ENCODE assay signal across 8 mouse cellular contexts in genomic region chr4:133277104-133278026, GRCm38 (mm10). TPM values are rescaled to one million over a fixed set of nuclear protein-coding genes. Genes with fewer than 3 reads are reported as not detected.
A peak's percentile ranks its signal among the peaks of the same experiment; 100 is the strongest.
DNase-seq lines count a peak whose midpoint lies in the region; ATAC-seq and TF ChIP-seq lines count a peak whose summit lies in the region.

TSS of gene Tmem222 (minus strand) at chr4:133277792.

- peak within 1 kb of the TSS; percentile 81 for H3K9ac ChIP-seq in forebrain, postnatal 0 days
- H3K9ac ChIP-seq in lung, embryonic 15.5 days: peak within 1 kb of the TSS; percentile 67

- H3K27ac ChIP-seq in forebrain, postnatal 0 days (ENCODE audit: low read depth, low read length): peak within 1 kb of the TSS; percentile 90
- peak within 1 kb of the TSS; percentile 82 for H3K27ac ChIP-seq in lung, embryonic 15.5 days

- peaks cover 51% of the 10 kb centered on the region for H3K4me1 ChIP-seq in G1E (ENCODE audit: insufficient read depth, low read depth, low read length)
- peaks cover 17% of the 10 kb centered on the region for H3K4me1 ChIP-seq in forebrain, postnatal 0 days (ENCODE audit: insufficient read depth)
- peaks cover 19% of the 10 kb centered on the region for H3K4me1 ChIP-seq in lung, embryonic 15.5 days

- peak; percentile 72 for ATAC-seq in G1E (ENCODE audit: extremely low read depth, insufficient number of reproducible peaks, low FRiP score, poor library complexity, severe bottlenecking)
- ATAC-seq in forebrain, postnatal 0 days: peak; percentile 95
- ATAC-seq in lung, embryonic 15.5 days (ENCODE audit: borderline replicate concordance, extremely low read depth, low FRiP score, low TSS enrichment): peak; percentile 92

- no peaks in the 10 kb centered on the region for H3K27me3 ChIP-seq in G1E (ENCODE audit: insufficient read depth, low read length)
- H3K27me3 ChIP-seq in forebrain, postnatal 0 days (ENCODE audit: insufficient read depth, low read length): no peaks in the 10 kb centered on the region
- H3K27me3 ChIP-seq in lung, embryonic 15.5 days: no peaks in the 10 kb centered on the region

- H3K4me3 ChIP-seq in G1E (ENCODE audit: low read depth, low read length): peak within 1 kb of the TSS; percentile 89
- peak within 1 kb of the TSS; percentile 72 for H3K4me3 ChIP-seq in forebrain, postnatal 0 days (ENCODE audit: low read depth, low read length)
- peak within 1 kb of the TSS; percentile 59 for H3K4me3 ChIP-seq in lung, embryonic 15.5 days

- H3K9me3 ChIP-seq in G1E (replicated peaks): no peaks in the 10 kb centered on the region
- no peaks in the 10 kb centered on the region for H3K9me3 ChIP-seq in forebrain, postnatal 0 days (ENCODE audit: low read length)
- H3K9me3 ChIP-seq in lung, embryonic 15.5 days: no peaks in the 10 kb centered on the region

- WGBS in forebrain, postnatal 0 days: under 1% methylated on average over 73 of the region's 73 CpGs
- under 1% methylated on average over 73 of the region's 73 CpGs for WGBS in lung, embryonic 15.5 days

- H3K36me3 ChIP-seq in G1E (replicated peaks): peaks cover 36% of the 10 kb centered on the region
- peaks cover 5% of the 10 kb centered on the region; the same call in 1 of the 2 replicates for H3K36me3 ChIP-seq in forebrain, postnatal 0 days (ENCODE audit: insufficient read depth)
- H3K36me3 ChIP-seq in lung, embryonic 15.5 days: no peaks in the 10 kb centered on the region

- peak within 1 kb of the TSS; percentile 50 for H3K4me2 ChIP-seq in forebrain, postnatal 0 days (ENCODE audit: low read depth)
- H3K4me2 ChIP-seq in lung, embryonic 15.5 days: peak within 1 kb of the TSS; percentile 55

- DNase-seq in G1E (ENCODE audit: low spot score): peak; percentile 73
- DNase-seq in cerebellum, adult 18-20 months: peak; percentile 93 to 96
- DNase-seq in forebrain, postnatal 0 days: peak; percentile 97
- DNase-seq in heart, postnatal 4 days: peak; percentile 97
- peak; percentile 94 to 97 for DNase-seq in layer of hippocampus, adult 8-10 months (ENCODE audit: low spot score in 2 of 2)
- DNase-seq in ovary, adult 18-20 months (ENCODE audit: low spot score): peak; percentile 91
- peak; percentile 92 for DNase-seq in thymus, postnatal 0 days (ENCODE audit: low spot score)

- no peak for TF ChIP-seq CTCF in G1E (IDR thresholded peaks at IDR 0.05; ENCODE audit: low read depth, low read length)
- no peak for TF ChIP-seq CTCF in forebrain, postnatal 0 days (IDR thresholded peaks at IDR 0.05; ENCODE audit: low read depth)

RNA-seq across cellular contexts. Expression of gene Tmem222, which starts in this region (rescaled TPM):
- 33.5 and 34.3 TPM in 2 replicates for total RNA-seq in G1E (2014; fragmentation: Nextera tagmentation)
- 25.2 and 30.3 TPM in 2 replicates for total RNA-seq in G1E (2017)
- polyA plus RNA-seq in G1E (2012): 30.3 and 30.8 TPM in 2 replicates
- 108 and 125 TPM in 2 replicates for total RNA-seq in forebrain, postnatal 0 days (2014; rRNA removed)
- 146 and 157 TPM in 2 replicates for polyA plus RNA-seq in forebrain, postnatal 0 days (2015; fragmentation: Nextera tagmentation; extraction: Ambion mirVana)
- total RNA-seq in heart, postnatal 4 days (2021): 10 to 100 TPM; 35.1 to 35.6 TPM
- 10 to 100 TPM; 80.1 to 92.0 (median 85.6) TPM for total RNA-seq in layer of hippocampus, adult 8-10 months (2022)
- polyA plus RNA-seq in lung, embryonic 15.5 days (2015; fragmentation: Nextera tagmentation; extraction: Ambion mirVana): 79.8 and 81.9 TPM in 2 replicates
- polyA plus RNA-seq in thymus, postnatal 0 days (2015; fragmentation: Nextera tagmentation; extraction: Ambion mirVana): 93.2 and 94.0 TPM in 2 replicates

Comparison
In these comparisons a context has a peak if more than half of its experiments do, and no peak if none do; other contexts are left out.
1. Peak in every context shown above with its lines: DNase-seq, ATAC-seq, H3K4me3 ChIP-seq and H3K27ac ChIP-seq.